Mouse (Mus musculus): ENCODE results near the gene Elmsan1. TPM values are rescaled to one million over a fixed set of nuclear protein-coding genes. Genes with fewer than 3 reads are reported as not detected.

The Elmsan1 gene
- polyA plus RNA-seq, 1 experiment from 2014 or later, result 5.8 TPM

DNA sequence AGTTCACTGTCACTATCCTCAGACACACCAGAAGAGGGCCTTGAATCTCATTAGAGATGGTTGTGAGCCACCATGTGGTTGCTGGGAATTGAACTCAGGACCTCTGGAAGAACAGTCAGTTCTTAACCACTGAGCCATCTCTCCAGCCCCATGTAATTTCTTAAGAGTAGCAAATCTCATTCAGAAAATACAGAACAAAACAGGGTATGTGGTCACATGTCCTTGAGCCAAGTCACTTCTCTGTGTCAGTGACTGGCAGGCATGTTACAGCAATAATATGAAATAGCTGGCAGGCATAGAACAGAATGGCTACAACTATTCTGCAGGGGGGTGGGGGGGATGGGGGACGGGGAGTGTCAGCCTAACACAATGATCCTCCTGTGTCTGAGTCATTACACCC, 118.6 kb downstream of the Elmsan1 start:
- no peaks in the 10 kb centered on the region for H3K9me3 ChIP-seq (replicated peaks; ENCODE audit: low read length)
- DNase-seq (ENCODE audit: low spot score), result no peak
- peak overlapping the region; percentile 77 for H3K4me2 ChIP-seq (ENCODE audit: low read length)
- no peak for ATAC-seq (replicated peaks; ENCODE audit: low FRiP score, low read depth)
- H3K4me3 ChIP-seq (replicated peaks; ENCODE audit: low read depth, low read length), result no peak overlapping the region
- H3K4me1 ChIP-seq (replicated peaks; ENCODE audit: insufficient read depth, low read length), result no peaks in the 10 kb centered on the region
- no peaks in the 10 kb centered on the region for H3K36me3 ChIP-seq (ENCODE audit: insufficient read depth, low read length)
- TF ChIP-seq CTCF (IDR thresholded peaks at IDR 0.05; ENCODE audit: low read depth), result no peak
- H3K27me3 ChIP-seq (ENCODE audit: insufficient read depth, low read length), result no peaks in the 10 kb centered on the region
- WGBS, result 50% methylated on average over 1 of the region's 1 CpGs
- H3K9ac ChIP-seq (ENCODE audit: low read depth, low read length), result no peak overlapping the region
- no peak overlapping the region for H3K27ac ChIP-seq

DNA sequence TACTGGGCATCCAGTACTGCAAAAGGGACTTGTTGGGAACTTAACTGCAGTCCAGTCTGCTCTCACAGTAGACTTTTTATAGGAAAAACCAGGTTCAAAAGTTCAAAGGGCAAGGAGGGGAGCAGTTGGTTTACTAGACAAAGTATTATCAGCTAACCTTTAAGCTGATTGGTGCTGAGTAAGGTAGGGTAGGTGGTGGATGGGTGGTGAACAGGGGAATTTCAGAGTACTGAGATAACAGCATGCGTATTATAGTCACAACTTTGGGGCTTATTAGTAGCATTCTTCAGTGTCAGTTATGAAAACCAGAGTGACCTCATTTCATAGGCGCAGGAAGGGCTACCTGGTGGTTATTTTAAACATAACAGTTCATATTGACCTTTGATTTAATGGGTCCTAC, 119.1 kb downstream of the Elmsan1 start:
- no peak for TF ChIP-seq CTCF (IDR thresholded peaks at IDR 0.05; ENCODE audit: low read depth)
- no peaks in the 10 kb centered on the region for H3K4me1 ChIP-seq (replicated peaks; ENCODE audit: insufficient read depth, low read length)
- DNase-seq (ENCODE audit: low spot score) (no peak), ATAC-seq (replicated peaks; ENCODE audit: low FRiP score, low read depth) (no peak)
- H3K4me2 ChIP-seq (ENCODE audit: low read length), result no peak overlapping the region
- no peak overlapping the region for H3K4me3 ChIP-seq (replicated peaks; ENCODE audit: low read depth, low read length)
- H3K27ac ChIP-seq, result no peak overlapping the region
- no peak overlapping the region for H3K9ac ChIP-seq (ENCODE audit: low read depth, low read length)
- WGBS, result 96% methylated on average over 2 of the region's 2 CpGs
- no peaks in the 10 kb centered on the region for H3K9me3 ChIP-seq (replicated peaks; ENCODE audit: low read length)
- no peaks in the 10 kb centered on the region for H3K27me3 ChIP-seq (ENCODE audit: insufficient read depth, low read length)
- H3K36me3 ChIP-seq (ENCODE audit: insufficient read depth, low read length), result no peaks in the 10 kb centered on the region

Other genes starting within 250 kb of the Elmsan1 start
- gene Heatr4, start 234.0 kb downstream of the Elmsan1 start, polyA plus RNA-seq (2015; fragmentation: Nextera tagmentation; extraction: Ambion mirVana), result not detected in 2 replicates
- gene Acot2, start 231.0 kb downstream of the Elmsan1 start, polyA plus RNA-seq (2015; fragmentation: Nextera tagmentation; extraction: Ambion mirVana), result 64.8 and 71.9 TPM in 2 replicates
- 176 and 184 TPM in 2 replicates for gene Acot1, start 209.4 kb downstream of the Elmsan1 start, polyA plus RNA-seq (2015; fragmentation: Nextera tagmentation; extraction: Ambion mirVana)
- gene Acot4, start 180.5 kb downstream of the Elmsan1 start, polyA plus RNA-seq (2015; fragmentation: Nextera tagmentation; extraction: Ambion mirVana), result 17.5 and 20.7 TPM in 2 replicates
- gene Gm49366, start 179.9 kb downstream of the Elmsan1 start, polyA plus RNA-seq (2015; fragmentation: Nextera tagmentation; extraction: Ambion mirVana), result not detected in 2 replicates
- 9.3 and 9.5 TPM in 2 replicates for gene Acot3, start 166.7 kb downstream of the Elmsan1 start, polyA plus RNA-seq (2015; fragmentation: Nextera tagmentation; extraction: Ambion mirVana)
- gene Acot5, start 149.6 kb downstream of the Elmsan1 start, polyA plus RNA-seq (2015; fragmentation: Nextera tagmentation; extraction: Ambion mirVana), result not detected in 2 replicates
- gene Acot6, start 118.2 kb downstream of the Elmsan1 start, polyA plus RNA-seq (2015; fragmentation: Nextera tagmentation; extraction: Ambion mirVana), result 1.9 and 2.0 TPM in 2 replicates
- gene Dnal1, start 104.5 kb downstream of the Elmsan1 start, polyA plus RNA-seq (2015; fragmentation: Nextera tagmentation; extraction: Ambion mirVana), result 3.4 TPM in 2 replicates
- gene Pnma1, start 70.4 kb downstream of the Elmsan1 start, polyA plus RNA-seq (2015; fragmentation: Nextera tagmentation; extraction: Ambion mirVana), result 0.33 and 0.50 TPM in 2 replicates
- gene Ptgr2, start 66.4 kb upstream of the Elmsan1 start, polyA plus RNA-seq (2015; fragmentation: Nextera tagmentation; extraction: Ambion mirVana), result 45.6 and 51.3 TPM in 2 replicates
- 53.8 and 64.6 TPM in 2 replicates for gene Zfp410, start 98.0 kb upstream of the Elmsan1 start, polyA plus RNA-seq (2015; fragmentation: Nextera tagmentation; extraction: Ambion mirVana)
- gene Coq6, start 142.8 kb upstream of the Elmsan1 start, polyA plus RNA-seq (2015; fragmentation: Nextera tagmentation; extraction: Ambion mirVana), result 36.0 and 40.9 TPM in 2 replicates
- 2.0 and 2.1 TPM in 2 replicates for gene Fam161b, start 143.0 kb upstream of the Elmsan1 start, polyA plus RNA-seq (2015; fragmentation: Nextera tagmentation; extraction: Ambion mirVana)
- 85.5 and 99.1 TPM in 2 replicates for gene Entpd5, start 190.1 kb upstream of the Elmsan1 start, polyA plus RNA-seq (2015; fragmentation: Nextera tagmentation; extraction: Ambion mirVana)
- gene Bbof1, start 190.2 kb upstream of the Elmsan1 start, polyA plus RNA-seq (2015; fragmentation: Nextera tagmentation; extraction: Ambion mirVana), result 1.3 and 1.4 TPM in 2 replicates
- gene Rnf113a2, start 198.3 kb upstream of the Elmsan1 start, polyA plus RNA-seq (2015; fragmentation: Nextera tagmentation; extraction: Ambion mirVana), result 28.4 and 28.8 TPM in 2 replicates
- 122 and 128 TPM in 2 replicates for gene Aldh6a1, start 232.1 kb upstream of the Elmsan1 start, polyA plus RNA-seq (2015; fragmentation: Nextera tagmentation; extraction: Ambion mirVana)
- 18.7 and 19.5 TPM in 2 replicates for gene Lin52, start 232.5 kb upstream of the Elmsan1 start, polyA plus RNA-seq (2015; fragmentation: Nextera tagmentation; extraction: Ambion mirVana)